Mouse (Mus musculus) 3T3-L1 (cell line): ENCODE measurements around the gene Rnf111.
"Not testable (repeated sequence)": the region's sequence is repeated elsewhere in the genome, so short reads cannot be mapped to it uniquely, and the experiment has no call there.

Experiments used
- DNase-seq: peaks from one replicate; pipeline ENCODE4 v3.0.0-alpha.2; 2015; ENCODE audit warnings: low read depth, low spot score

Gene Rnf111

GRCm38 (mm10) chr9:70496990-70497389 is 6.5 kb downstream of the Rnf111 start:
- no peak for DNase-seq

GRCm38 (mm10) chr9:70493038-70493437 is 10.5 kb downstream of the Rnf111 start:
- DNase-seq = no peak

DNA sequence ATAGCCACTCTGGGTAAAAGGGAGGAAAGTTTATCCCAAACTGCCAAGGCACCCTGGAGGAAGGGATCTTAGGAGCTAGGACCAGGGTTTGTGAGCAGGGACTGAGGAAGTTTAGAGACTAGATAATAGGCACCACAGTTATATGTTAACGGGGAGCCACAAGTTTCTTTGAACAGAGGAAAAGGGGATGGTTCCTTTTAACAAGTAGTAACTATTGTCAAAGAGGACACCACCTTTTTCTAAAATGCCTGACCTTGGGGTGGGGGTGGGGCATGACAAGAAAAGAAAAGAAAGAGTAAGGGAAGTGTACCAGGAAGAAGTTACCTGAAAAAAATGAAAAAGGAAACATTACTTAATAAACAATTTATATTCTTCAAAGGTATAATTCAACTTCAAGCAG is 12.3 kb downstream of the Rnf111 start:
- no peak for DNase-seq

DNA sequence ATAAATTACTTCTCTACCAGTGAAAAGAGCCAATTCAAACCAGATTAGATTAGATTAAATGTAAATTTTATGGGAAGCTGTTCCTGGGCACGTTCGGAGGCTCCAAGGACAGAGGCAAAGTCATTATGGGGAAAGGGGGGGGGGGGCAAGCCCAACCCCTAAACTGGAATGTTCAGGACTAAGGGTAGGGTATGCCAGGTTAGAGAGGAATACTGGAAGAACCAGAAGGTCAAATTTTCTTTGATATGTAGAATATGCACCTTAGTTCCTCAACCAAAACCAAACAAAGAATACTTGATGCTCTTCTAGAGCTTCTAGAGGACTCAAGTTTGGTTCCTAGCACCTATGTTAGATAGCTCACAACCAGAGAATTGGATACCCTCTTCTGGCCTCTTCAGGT is 16.1 kb downstream of the Rnf111 start:
- DNase-seq = no peak

- DNase-seq = no peak
Measured at GRCm38 (mm10) chr9:70485840-70486239, 17.7 kb downstream of the Rnf111 start.

DNA sequence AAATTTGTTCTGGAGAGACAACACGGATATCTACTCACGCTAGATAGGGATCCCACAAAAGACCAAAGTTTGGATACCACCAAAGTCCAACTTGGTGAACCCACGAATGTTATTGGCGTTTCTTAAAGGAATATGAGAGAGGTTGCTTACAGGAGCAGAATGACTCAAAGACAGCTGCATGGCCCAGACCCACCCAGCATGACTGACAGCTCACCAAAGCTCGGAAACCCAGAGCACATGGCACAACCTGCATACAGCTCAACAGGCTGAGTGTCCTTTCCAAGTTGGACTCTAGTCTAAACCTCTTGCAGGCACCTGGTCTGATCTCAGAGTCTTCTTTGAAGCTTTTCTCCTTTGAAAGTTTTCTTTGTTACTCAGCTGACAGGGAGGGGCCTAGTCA is 20.0 kb downstream of the Rnf111 start:
- DNase-seq = no peak

DNA sequence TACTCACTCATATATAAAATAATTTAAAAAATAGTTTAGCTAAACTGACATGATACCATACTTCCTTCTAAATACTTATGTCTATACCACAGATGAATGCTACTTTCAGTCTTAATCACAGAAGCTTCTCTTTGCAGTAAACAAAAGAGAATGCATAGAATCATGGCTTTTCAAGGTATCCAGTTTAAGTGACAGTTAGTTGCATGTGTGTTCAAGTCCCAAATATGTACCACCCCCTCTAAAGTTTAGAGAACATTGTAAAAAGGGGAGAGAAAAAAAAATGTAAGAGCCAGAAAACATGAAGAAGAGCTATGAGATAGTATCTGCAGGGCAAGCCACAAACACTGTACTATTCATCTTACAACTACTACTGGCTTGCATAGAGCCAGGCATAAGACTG is 21.7 kb downstream of the Rnf111 start:
- DNase-seq = no peak

- no peak for DNase-seq
Measured at GRCm38 (mm10) chr9:70477229-70477628, 26.3 kb downstream of the Rnf111 start.

DNA sequence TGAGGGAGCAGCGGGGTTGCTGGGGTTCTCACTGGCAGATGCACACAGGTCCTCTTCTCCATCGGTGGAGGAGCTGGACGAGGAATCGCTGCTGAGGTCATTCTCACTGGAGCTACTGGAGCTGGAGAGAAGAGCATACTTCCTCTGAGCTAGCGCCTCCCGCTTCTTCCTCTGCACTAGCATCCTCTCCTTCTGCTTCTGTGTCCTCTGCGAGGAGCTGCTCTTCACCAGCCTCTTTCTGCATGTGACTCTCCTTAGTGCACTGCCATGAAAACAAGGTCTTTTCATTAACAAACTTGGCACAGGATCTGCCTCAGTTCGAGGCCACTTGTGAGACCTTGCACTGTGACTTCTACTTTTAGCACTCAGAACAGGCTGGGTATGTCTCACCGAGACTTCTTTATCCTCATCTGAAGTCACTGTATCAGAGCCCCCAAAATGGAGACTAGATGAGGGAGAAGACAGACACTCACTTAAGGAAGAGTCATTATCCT is 27.7 kb downstream of the Rnf111 start:
- no peak for DNase-seq

DNA sequence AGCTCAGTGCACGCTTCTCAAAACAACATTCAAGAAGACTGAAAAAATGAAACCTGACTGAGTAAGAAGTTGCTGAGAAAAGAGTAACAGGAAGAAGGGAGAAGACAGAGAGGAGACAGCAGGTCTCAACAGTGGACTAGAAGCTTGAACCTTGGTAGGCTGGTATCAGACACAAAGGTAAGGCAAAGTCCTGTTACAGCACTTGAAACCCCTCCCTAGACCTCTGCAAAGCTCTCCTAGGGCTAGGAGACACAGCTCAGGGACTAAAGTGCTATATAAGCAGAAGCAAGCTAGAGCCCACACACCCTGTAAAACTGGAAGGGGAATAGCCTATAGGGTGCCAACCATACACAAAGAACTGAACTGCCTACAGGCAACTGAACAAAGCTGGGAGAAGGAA is 30.1 kb downstream of the Rnf111 start:
- DNase-seq = no peak

- not testable (repeated sequence) for DNase-seq
Measured at GRCm38 (mm10) chr9:70463091-70463490, 40.4 kb downstream of the Rnf111 start.

- no peak for DNase-seq
Measured at GRCm38 (mm10) chr9:70452371-70452770, 51.2 kb downstream of the Rnf111 start.

GRCm38 (mm10) chr9:70449072-70449471 is 54.5 kb downstream of the Rnf111 start:
- no peak for DNase-seq

- no peak for DNase-seq
Measured at GRCm38 (mm10) chr9:70439959-70440358, 63.6 kb downstream of the Rnf111 start.

GRCm38 (mm10) chr9:70422661-70423060 is 80.9 kb downstream of the Rnf111 start:
- DNase-seq = no peak

GRCm38 (mm10) chr9:70421257-70422056 is 82.1 kb downstream of the Rnf111 start, which contains the start of gene Ccnb2:
Gene Ccnb2, minus strand, starts transcription at chr9:70421547.
- peak; percentile 94 for DNase-seq

DNA sequence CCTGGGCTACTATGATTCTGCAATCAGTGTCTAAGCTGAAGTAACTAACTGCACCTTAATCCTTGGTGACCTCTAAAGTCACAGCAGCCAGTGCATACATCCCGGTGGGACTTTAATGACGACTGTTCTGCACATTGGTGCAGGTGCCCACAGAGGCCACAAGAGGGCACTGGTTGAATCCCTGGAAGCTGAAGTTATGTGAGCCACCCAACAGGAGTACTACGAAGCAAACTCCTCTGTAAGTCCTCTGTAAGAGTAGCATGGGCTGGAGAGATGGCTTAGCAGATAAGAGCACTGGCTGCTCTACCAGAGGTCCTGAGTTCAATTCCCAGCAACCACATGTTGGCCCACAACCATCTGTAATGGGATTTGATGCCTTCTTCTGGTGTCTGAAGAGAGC is 87.1 kb downstream of the Rnf111 start:
- peak; percentile 48 for DNase-seq

GRCm38 (mm10) chr9:70413038-70413437 is 90.5 kb downstream of the Rnf111 start:
- DNase-seq = no peak

GRCm38 (mm10) chr9:70410668-70411067 is 92.9 kb downstream of the Rnf111 start:
- no peak for DNase-seq

DNA sequence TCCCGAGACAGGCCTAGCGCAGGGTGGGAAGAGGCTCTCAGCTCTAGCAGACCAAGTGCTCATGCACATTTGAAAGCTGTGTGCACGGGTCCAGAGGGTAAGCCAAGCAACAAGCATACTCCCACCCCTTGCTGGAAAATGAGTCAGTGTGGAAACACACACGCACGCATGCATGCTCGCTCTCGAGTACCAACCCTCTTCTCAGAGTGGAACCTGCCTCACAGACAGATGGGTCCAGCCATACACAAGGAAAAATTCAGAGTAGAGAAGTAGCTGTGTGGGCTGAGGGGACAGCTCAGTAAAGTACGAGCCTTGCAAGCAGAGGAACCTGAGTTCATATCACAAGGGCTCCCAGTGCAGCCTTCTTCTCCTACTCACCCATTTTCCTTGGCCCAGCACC is 93.8 kb downstream of the Rnf111 start:
- no peak for DNase-seq

GRCm38 (mm10) chr9:70408791-70409190 is 94.7 kb downstream of the Rnf111 start:
- peak; percentile 53 for DNase-seq

- no peak for DNase-seq
Measured at GRCm38 (mm10) chr9:70406596-70406995, 96.9 kb downstream of the Rnf111 start.

DNA sequence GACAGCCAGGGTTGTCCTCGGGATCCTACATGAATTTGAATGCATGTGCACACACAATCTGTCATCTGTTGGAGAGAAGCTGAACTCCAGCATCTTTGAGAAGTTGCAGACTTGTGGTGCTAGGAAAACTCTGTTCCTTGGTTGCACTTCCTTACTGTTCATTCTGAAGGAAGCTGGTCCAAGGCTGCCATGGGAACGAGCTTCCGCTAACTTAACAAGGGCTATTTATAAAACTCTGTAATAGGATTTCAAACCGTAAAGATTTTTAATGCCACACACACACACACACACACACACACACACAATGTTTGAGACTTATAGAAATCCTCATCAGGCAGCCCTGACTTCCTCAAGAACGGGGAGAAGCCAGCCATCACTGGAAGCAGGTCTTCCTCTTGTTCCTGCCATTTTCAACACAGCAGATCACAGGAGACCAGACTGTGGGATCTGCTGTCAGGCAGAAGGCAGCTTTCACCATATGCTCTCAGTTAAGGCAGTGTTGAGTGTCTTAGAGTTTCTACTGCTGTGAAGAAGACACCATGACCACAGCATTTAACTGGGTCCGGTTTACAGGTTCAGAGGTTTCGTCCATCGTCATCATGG is 101.5 kb downstream of the Rnf111 start:
- DNase-seq = no peak
